Mouse (Mus musculus): ENCODE results near the gene Efs. TPM values are rescaled to one million over a fixed set of nuclear protein-coding genes. Genes with fewer than 3 reads are reported as not detected.
A peak's percentile ranks its signal among the peaks of the same experiment; 100 is the strongest.

Gene Efs
- polyA plus RNA-seq, 1 experiment from 2014 or later, result 11.9 TPM

- WGBS, result 83% methylated on average over 19 of the region's 19 CpGs
- Histone ChIP-seq H3K4me1 (no peaks in the 10 kb centered on the region), H3K27me3 (replicated peaks) (no peaks in the 10 kb centered on the region), H3K4me3 (replicated peaks) (no peak overlapping the region), H3K36me3 (no peaks in the 10 kb centered on the region), H3K4me2 (no peak overlapping the region), H3K9me3 (replicated peaks) (no peaks in the 10 kb centered on the region), H3K9ac (replicated peaks) (no peak overlapping the region), H3K27ac (replicated peaks) (no peak overlapping the region)
- ATAC-seq (ENCODE audit: low FRiP score), result no peak
Measured at GRCm38 (mm10) chr14:54945975-54946704, 20.2 kb upstream of the Efs start.

- H3K4me3 ChIP-seq (replicated peaks), result no peak overlapping the region
- WGBS, result 80% methylated on average over 2 of the region's 2 CpGs
- H3K4me1 ChIP-seq, result no peaks in the 10 kb centered on the region
- no peak overlapping the region for H3K9ac ChIP-seq (replicated peaks)
- no peak overlapping the region for H3K4me2 ChIP-seq
- ATAC-seq (ENCODE audit: low FRiP score), result no peak
- H3K9me3 ChIP-seq (replicated peaks), result no peaks in the 10 kb centered on the region
- H3K36me3 ChIP-seq, result no peaks in the 10 kb centered on the region
- no peaks in the 10 kb centered on the region for H3K27me3 ChIP-seq (replicated peaks)
- H3K27ac ChIP-seq (replicated peaks), result no peak overlapping the region
Measured at GRCm38 (mm10) chr14:54944939-54945338, 19.0 kb upstream of the Efs start.

- H3K27ac ChIP-seq (replicated peaks), result no peak overlapping the region
- H3K36me3 ChIP-seq, result no peaks in the 10 kb centered on the region
- H3K9ac ChIP-seq (replicated peaks), result no peak overlapping the region
- no peak for ATAC-seq (ENCODE audit: low FRiP score)
- no peaks in the 10 kb centered on the region for H3K27me3 ChIP-seq (replicated peaks)
- H3K4me1 ChIP-seq, result no peaks in the 10 kb centered on the region
- H3K9me3 ChIP-seq (replicated peaks), result no peaks in the 10 kb centered on the region
- H3K4me2 ChIP-seq, result no peak overlapping the region
- no peak overlapping the region for H3K4me3 ChIP-seq (replicated peaks)
- WGBS, result 96% methylated on average over 7 of the region's 7 CpGs
Measured at GRCm38 (mm10) chr14:54943971-54944370, 18.0 kb upstream of the Efs start.

- ATAC-seq (ENCODE audit: low FRiP score), result no peak
- H3K9ac ChIP-seq (replicated peaks), result no peak overlapping the region
- no peaks in the 10 kb centered on the region for H3K27me3 ChIP-seq (replicated peaks)
- no peak overlapping the region for H3K27ac ChIP-seq (replicated peaks)
- no peaks in the 10 kb centered on the region for H3K9me3 ChIP-seq (replicated peaks)
- no peaks in the 10 kb centered on the region for H3K4me1 ChIP-seq
- H3K36me3 ChIP-seq, result no peaks in the 10 kb centered on the region
- H3K4me2 ChIP-seq, result no peak overlapping the region
- 91% methylated on average over 8 of the region's 8 CpGs for WGBS
- no peak overlapping the region for H3K4me3 ChIP-seq (replicated peaks)
Measured at GRCm38 (mm10) chr14:54942479-54942878, 16.6 kb upstream of the Efs start.

- H3K36me3 ChIP-seq, result no peaks in the 10 kb centered on the region
- H3K27ac ChIP-seq (replicated peaks), result no peak overlapping the region
- H3K4me2 ChIP-seq, result no peak overlapping the region
- peaks cover 6% of the 10 kb centered on the region for H3K4me1 ChIP-seq
- no peak overlapping the region for H3K9ac ChIP-seq (replicated peaks)
- H3K4me3 ChIP-seq (replicated peaks), result no peak overlapping the region
- no peaks in the 10 kb centered on the region for H3K27me3 ChIP-seq (replicated peaks)
- no peak for ATAC-seq (ENCODE audit: low FRiP score)
- WGBS, result 65% methylated on average over 13 of the region's 13 CpGs
- H3K9me3 ChIP-seq (replicated peaks), result no peaks in the 10 kb centered on the region
Measured at GRCm38 (mm10) chr14:54941024-54941978, 15.4 kb upstream of the Efs start.

- H3K4me1 ChIP-seq, result peaks cover 10% of the 10 kb centered on the region
- H3K9ac ChIP-seq (replicated peaks), result no peak overlapping the region
- H3K9me3 ChIP-seq (replicated peaks), result no peaks in the 10 kb centered on the region
Measured at GRCm38 (mm10) chr14:54940176-54940530, 14.2 kb upstream of the Efs start.

GRCm38 (mm10) chr14:54939434-54940175 lies 13.7 kb upstream of the Efs start:
- H3K27me3 ChIP-seq (replicated peaks), result no peaks in the 10 kb centered on the region
- no peak for ATAC-seq (ENCODE audit: low FRiP score)
- H3K9me3 ChIP-seq (replicated peaks), result no peaks in the 10 kb centered on the region
- H3K4me3 ChIP-seq (replicated peaks), result no peak overlapping the region
- H3K4me2 ChIP-seq, result no peak overlapping the region
- peaks cover 10% of the 10 kb centered on the region for H3K4me1 ChIP-seq
- H3K27ac ChIP-seq (replicated peaks), result no peak overlapping the region
- WGBS, result 59% methylated on average over 12 of the region's 12 CpGs
- no peak overlapping the region for H3K9ac ChIP-seq (replicated peaks)
- no peaks in the 10 kb centered on the region for H3K36me3 ChIP-seq

More at GRCm38 (mm10) chr14:54940176-54940530, 14.2 kb upstream of the Efs start:
- no peaks in the 10 kb centered on the region for H3K36me3 ChIP-seq
- H3K27ac ChIP-seq (replicated peaks), result no peak overlapping the region
- H3K27me3 ChIP-seq (replicated peaks), result no peaks in the 10 kb centered on the region
- 84% methylated on average over 3 of the region's 3 CpGs for whole genome bisulfite sequencing
- no peak overlapping the region for H3K4me3 ChIP-seq (replicated peaks)
- no peak overlapping the region for H3K4me2 ChIP-seq
- ATAC-seq (ENCODE audit: low FRiP score), result no peak

- H3K36me3 ChIP-seq, result no peaks in the 10 kb centered on the region
- H3K4me1 ChIP-seq, result peaks cover 10% of the 10 kb centered on the region
- no peak overlapping the region for H3K9ac ChIP-seq (replicated peaks)
- H3K27ac ChIP-seq (replicated peaks), result no peak overlapping the region
- ATAC-seq (ENCODE audit: low FRiP score), result no peak
- no peak overlapping the region for H3K4me3 ChIP-seq (replicated peaks)
- WGBS, result 81% methylated on average over 15 of the region's 15 CpGs
- H3K9me3 ChIP-seq (replicated peaks), result no peaks in the 10 kb centered on the region
- no peak overlapping the region for H3K4me2 ChIP-seq
- no peaks in the 10 kb centered on the region for H3K27me3 ChIP-seq (replicated peaks)
Measured at GRCm38 (mm10) chr14:54938431-54939219, 12.7 kb upstream of the Efs start.

GRCm38 (mm10) chr14:54937361-54938182 lies 11.6 kb upstream of the Efs start:
- peaks cover 15% of the 10 kb centered on the region for H3K4me1 ChIP-seq
- H3K4me2 ChIP-seq, result peak overlapping the region; percentile 3; the same call in 1 of the 2 replicates

GRCm38 (mm10) chr14:54936831-54937160 lies 10.9 kb upstream of the Efs start:
- Histone ChIP-seq H3K4me2 (peak overlapping the region; percentile 39), H3K4me3 (replicated peaks) (no peak overlapping the region), H3K9ac (replicated peaks) (peak overlapping the region; percentile 10; the same call in 1 of the 2 replicates), H3K27me3 (replicated peaks) (no peaks in the 10 kb centered on the region), H3K4me1 (peaks cover 15% of the 10 kb centered on the region), H3K9me3 (replicated peaks) (no peaks in the 10 kb centered on the region), H3K36me3 (no peaks in the 10 kb centered on the region), H3K27ac (replicated peaks) (peak overlapping the region; percentile 49)
- no peak for ATAC-seq (ENCODE audit: low FRiP score)
- WGBS, result 57% methylated on average over 6 of the region's 6 CpGs

More at GRCm38 (mm10) chr14:54937361-54938182, 11.6 kb upstream of the Efs start:
- 91% methylated on average over 16 of the region's 16 CpGs for WGBS
- H3K9me3 ChIP-seq (replicated peaks), result no peaks in the 10 kb centered on the region
- no peak for ATAC-seq (ENCODE audit: low FRiP score)
- H3K27me3 ChIP-seq (replicated peaks), result no peaks in the 10 kb centered on the region
- H3K27ac ChIP-seq (replicated peaks), result no peak overlapping the region
- no peak overlapping the region for H3K9ac ChIP-seq (replicated peaks)
- H3K4me3 ChIP-seq (replicated peaks), result no peak overlapping the region
- no peaks in the 10 kb centered on the region for H3K36me3 ChIP-seq

Measured in neural tube, embryonic 15.5 days (tissue).